Mouse (Mus musculus): Measurements from ENCODE around the gene Atp2b4. TPM values are rescaled to one million over a fixed set of nuclear protein-coding genes. Genes with fewer than 3 reads are reported as not detected.

The Atp2b4 gene
- polyA plus RNA-seq, 1 experiment from 2014 or later = 14.9 TPM

Small RNA genes lying within 50 kb of the gene (microRNA-seq; reads per million reads assigned to microRNA genes)
- gene Mir6903 = 1.1 reads per million

Other genes with a start within 250 kb of the Atp2b4 start
- 451 and 495 TPM in 2 replicates for gene Snrpe, start 190.8 kb downstream of the Atp2b4 start, polyA plus RNA-seq (2015; fragmentation: Nextera tagmentation; extraction: Ambion mirVana)
- gene Zbed6, start 140.2 kb downstream of the Atp2b4 start, polyA plus RNA-seq (2015; fragmentation: Nextera tagmentation; extraction: Ambion mirVana) = not detected in 2 replicates
- 3.2 TPM in 2 replicates for gene Gm38394, start 139.7 kb downstream of the Atp2b4 start, polyA plus RNA-seq (2015; fragmentation: Nextera tagmentation; extraction: Ambion mirVana)
- 0.44 and 0.66 TPM in 2 replicates for gene Lax1, start 110.9 kb downstream of the Atp2b4 start, polyA plus RNA-seq (2015; fragmentation: Nextera tagmentation; extraction: Ambion mirVana)
- 1.1 and 1.3 TPM in 2 replicates for gene Optc, start 107.0 kb upstream of the Atp2b4 start, polyA plus RNA-seq (2015; fragmentation: Nextera tagmentation; extraction: Ambion mirVana)
- 2.7 and 2.9 TPM in 2 replicates for gene Prelp, start 120.4 kb upstream of the Atp2b4 start, polyA plus RNA-seq (2015; fragmentation: Nextera tagmentation; extraction: Ambion mirVana)
- 8.7 and 8.8 TPM in 2 replicates for gene Fmod, start 236.2 kb upstream of the Atp2b4 start, polyA plus RNA-seq (2015; fragmentation: Nextera tagmentation; extraction: Ambion mirVana)